Mouse (Mus musculus) C2C12 (cell line): ENCODE results near the gene Zap70. TPM values are rescaled to one million over a fixed set of nuclear protein-coding genes. Genes with fewer than 3 reads are reported as not detected.

Source experiments
- H3K27me3 ChIP-seq: one replicate; pipeline ENCODE4 v1.6.1; 2011; ENCODE audit not compliant: control insufficient read depth, insufficient read depth, insufficient read length
- H3K36me3 ChIP-seq: one replicate; pipeline ENCODE4 v1.6.1; 2011; ENCODE audit not compliant: control insufficient read depth, insufficient read depth
- H3K4me3 ChIP-seq: one replicate; pipeline ENCODE4 v1.5.1; 2011; ENCODE audit warnings: mild to moderate bottlenecking, control low read depth; ENCODE audit not compliant: poor library complexity, insufficient read depth, severe bottlenecking
- H3K79me2 ChIP-seq: one replicate; pipeline ENCODE4 v1.6.1; 2011; ENCODE audit not compliant: control insufficient read depth, insufficient read depth
- H3K79me3 ChIP-seq: one replicate; pipeline ENCODE4 v1.6.1; 2011; ENCODE audit warnings: low read depth, control low read depth
- H3ac ChIP-seq: one replicate; pipeline ENCODE3; 2011; ENCODE audit warnings: low read depth; ENCODE audit not compliant: control insufficient read depth, insufficient read length
- CEBPB ChIP-seq: IDR thresholded peaks from one replicate; pipeline ENCODE4 v1.6.1; 2011; ENCODE audit warnings: low read depth, mild to moderate bottlenecking, control low read depth, moderate library complexity
- CTCF ChIP-seq: IDR thresholded peaks from one replicate; pipeline ENCODE4 v1.5.1; 2011; ENCODE audit not compliant: control insufficient read depth, insufficient read depth, insufficient read length
- FOSL1 ChIP-seq: IDR thresholded peaks from one replicate; pipeline ENCODE4 v1.8.0; 2011; ENCODE audit warnings: mild to moderate bottlenecking, low read length; ENCODE audit not compliant: poor library complexity, insufficient read depth, severe bottlenecking
- MAX ChIP-seq: IDR thresholded peaks from one replicate; pipeline ENCODE4 v1.6.1; 2011; ENCODE audit warnings: mild to moderate bottlenecking, control low read depth
- MYOD1 ChIP-seq: IDR thresholded peaks from one replicate; pipeline ENCODE4 v1.6.1; 2011; ENCODE audit warnings: low read depth; ENCODE audit not compliant: control insufficient read depth, insufficient read length
- MYOG ChIP-seq: IDR thresholded peaks from one replicate; pipeline ENCODE4 v1.6.1; 2011; ENCODE audit not compliant: control insufficient read depth, insufficient read length; ENCODE audit errors: extremely low read depth
- USF1 ChIP-seq: IDR thresholded peaks from one replicate; pipeline ENCODE4 v1.6.1; 2011; ENCODE audit warnings: low read depth, mild to moderate bottlenecking, control low read depth, moderate library complexity
- polyA plus RNA-seq: library from polyadenylated mRNA; unstranded; fragments of >200 nt; fragmentation: generic; extraction: Trizol; gene quantifications from one replicate; pipeline ENCODE4 v1.2.1, GENCODE M21; 2012; ENCODE audit warnings: missing spikeins

Zap70 gene
- polyA plus RNA-seq, 1 experiment = not detected

- no peak overlapping the region for H3K4me3 ChIP-seq
- no peaks in the 10 kb centered on the region for H3K79me2 ChIP-seq
- H3K27me3 ChIP-seq = peaks cover 10% of the 10 kb centered on the region
- no peaks in the 10 kb centered on the region for H3K79me3 ChIP-seq
- H3ac ChIP-seq = no peak overlapping the region
- TF ChIP-seq FOSL1 (no peak), MYOG (no peak), USF1 (no peak), CTCF (no peak), MYOD1 (no peak), CEBPB (no peak), MAX (no peak)
- no peaks in the 10 kb centered on the region for H3K36me3 ChIP-seq
Observed at GRCm38 (mm10) chr1:36768786-36769185, 7.2 kb downstream of the Zap70 start.

- no peaks in the 10 kb centered on the region for H3K79me2 ChIP-seq
- H3K79me3 ChIP-seq = no peaks in the 10 kb centered on the region
- H3ac ChIP-seq = no peak overlapping the region
- H3K27me3 ChIP-seq = peaks cover 5% of the 10 kb centered on the region
- H3K4me3 ChIP-seq = no peak overlapping the region
- H3K36me3 ChIP-seq = no peaks in the 10 kb centered on the region
- no peak for TF ChIP-seq USF1
- TF ChIP-seq MYOD1 = no peak
- no peak for TF ChIP-seq CTCF
- TF ChIP-seq FOSL1 = no peak
- TF ChIP-seq MAX = no peak
- TF ChIP-seq CEBPB = no peak
- no peak for TF ChIP-seq MYOG
Observed at GRCm38 (mm10) chr1:36769951-36770350, 8.4 kb downstream of the Zap70 start.

- H3K27me3 ChIP-seq = no peaks in the 10 kb centered on the region
- H3ac ChIP-seq = no peak overlapping the region
- TF ChIP-seq FOSL1 = no peak
- TF ChIP-seq USF1 = no peak
- no peak for TF ChIP-seq CEBPB
- no peak for TF ChIP-seq MAX
- TF ChIP-seq CTCF = no peak
- no peak for TF ChIP-seq MYOG
- TF ChIP-seq MYOD1 = no peak
- no peak overlapping the region for H3K4me3 ChIP-seq
- no peaks in the 10 kb centered on the region for H3K79me3 ChIP-seq
- no peaks in the 10 kb centered on the region for H3K79me2 ChIP-seq
- H3K36me3 ChIP-seq = no peaks in the 10 kb centered on the region
Observed at GRCm38 (mm10) chr1:36770998-36771397, 9.4 kb downstream of the Zap70 start.

GRCm38 (mm10) chr1:36772198-36772934, 10.8 kb downstream of the Zap70 start:
- Histone ChIP-seq H3ac (no peak overlapping the region), H3K27me3 (no peaks in the 10 kb centered on the region), H3K79me2 (no peaks in the 10 kb centered on the region), H3K4me3 (no peak overlapping the region), H3K36me3 (no peaks in the 10 kb centered on the region), H3K79me3 (no peaks in the 10 kb centered on the region)
- TF ChIP-seq CTCF (no peak), MYOD1 (no peak), MAX (no peak), USF1 (no peak), CEBPB (no peak), FOSL1 (no peak)

- no peak overlapping the region for H3K4me3 ChIP-seq
- TF ChIP-seq CTCF (no peak), FOSL1 (no peak), CEBPB (no peak), MAX (no peak), MYOG (no peak), USF1 (no peak), MYOD1 (no peak)
- no peak overlapping the region for H3ac ChIP-seq
- H3K27me3 ChIP-seq = peaks cover 32% of the 10 kb centered on the region
- no peaks in the 10 kb centered on the region for H3K36me3 ChIP-seq
- H3K79me2 ChIP-seq = no peaks in the 10 kb centered on the region
- H3K79me3 ChIP-seq = no peaks in the 10 kb centered on the region
Observed at GRCm38 (mm10) chr1:36780793-36781192, 19.2 kb downstream of the Zap70 start.
